Mouse (Mus musculus): Measurements from ENCODE around the gene Gpt2. TPM values are rescaled to one million over a fixed set of nuclear protein-coding genes. Genes with fewer than 3 reads are reported as not detected.

Gene Gpt2
- polyA plus RNA-seq, 2 experiments = 8.7 to 13.1 TPM

- peak; percentile 94 for ATAC-seq (ENCODE audit: insufficient read depth)
- Histone ChIP-seq H3K27ac (peak within 1 kb of the TSS; percentile 73), H3K9ac (replicated peaks) (peak within 1 kb of the TSS; percentile 89), H3K27me3 (ENCODE audit: control insufficient read depth, insufficient read depth, low read length) (no peaks in the 10 kb centered on the region), H3K36me3 (replicated peaks; ENCODE audit: control insufficient read depth, insufficient read depth, low read depth) (peaks cover 20% of the 10 kb centered on the region), H3K9me3 (ENCODE audit: control insufficient read depth, low read length) (no peaks in the 10 kb centered on the region), H3K4me2 (ENCODE audit: low read depth) (peak within 1 kb of the TSS; percentile 83), H3K4me1 (replicated peaks; ENCODE audit: control insufficient read depth in 2 of 2, insufficient read depth in 2 of 2, low read length in 1 of 2) (peaks cover 2 to 11% of the 10 kb centered on the region in 2 experiments), H3K4me3 (ENCODE audit: insufficient read depth in 1 of 2, low read depth in 2 of 2, low read length in 2 of 2) (peak within 1 kb of the TSS; percentile 95 to 99)
- TF ChIP-seq EP300 (IDR thresholded peaks at IDR 0.05; ENCODE audit: low read depth) (no peak), CTCF (IDR thresholded peaks at IDR 0.05; ENCODE audit: low read depth) (no peak)
- under 1% methylated on average over 75 of the region's 77 CpGs for WGBS (ENCODE audit: insufficient replicate concordance)
- peak; percentile 57 to 69 (median 60) for DNase-seq (ENCODE audit: low read depth in 3 of 3, low spot score in 3 of 3)
These were observed 63.1 kb downstream of the Gpt2 start, which contains the start of gene Dnaja2 for GRCm38 (mm10) chr8:85555181-85556145. Gene Dnaja2, minus strand, starts transcription at chr8:85555344.

- 62% methylated on average over 2 of the region's 2 CpGs for WGBS (ENCODE audit: insufficient replicate concordance)
These were observed 64.7 kb downstream of the Gpt2 start for GRCm38 (mm10) chr8:85556986-85557600.

GRCm38 (mm10) chr8:85557601-85557986, 65.2 kb downstream of the Gpt2 start:
- WGBS (ENCODE audit: insufficient replicate concordance) = 54% methylated on average over 3 of the region's 3 CpGs
- no peak for DNase-seq (ENCODE audit: low read depth in 3 of 3, low spot score in 3 of 3)
- no peak overlapping the region for H3K4me2 ChIP-seq (ENCODE audit: low read depth)
- no peak for ATAC-seq (ENCODE audit: insufficient read depth)
- H3K9ac ChIP-seq (replicated peaks) = no peak overlapping the region
- no peaks in the 10 kb centered on the region for H3K9me3 ChIP-seq (ENCODE audit: control insufficient read depth, low read length)
- no peaks in the 10 kb centered on the region for H3K27me3 ChIP-seq (ENCODE audit: control insufficient read depth, insufficient read depth, low read length)
- H3K27ac ChIP-seq = no peak overlapping the region
- H3K4me3 ChIP-seq (ENCODE audit: insufficient read depth in 1 of 2, low read depth in 2 of 2, low read length in 2 of 2) = no peak overlapping the region
- TF ChIP-seq EP300 (IDR thresholded peaks at IDR 0.05; ENCODE audit: low read depth) (no peak), CTCF (IDR thresholded peaks at IDR 0.05; ENCODE audit: low read depth) (no peak)
- peaks cover 6% of the 10 kb centered on the region for H3K36me3 ChIP-seq (replicated peaks; ENCODE audit: control insufficient read depth, insufficient read depth, low read depth)
- H3K4me1 ChIP-seq (replicated peaks; ENCODE audit: control insufficient read depth in 2 of 2, insufficient read depth in 2 of 2, low read length in 1 of 2) = peaks cover 2 to 11% of the 10 kb centered on the region in 2 experiments

More at GRCm38 (mm10) chr8:85556986-85557600, 64.7 kb downstream of the Gpt2 start:
- DNase-seq (ENCODE audit: low read depth in 3 of 3, low spot score in 3 of 3) = no peak
- Histone ChIP-seq H3K4me1 (replicated peaks; ENCODE audit: control insufficient read depth in 2 of 2, insufficient read depth in 2 of 2, low read length in 1 of 2) (peaks cover 2 to 11% of the 10 kb centered on the region in 2 experiments), H3K36me3 (replicated peaks; ENCODE audit: control insufficient read depth, insufficient read depth, low read depth) (peaks cover 11% of the 10 kb centered on the region), H3K27me3 (ENCODE audit: control insufficient read depth, insufficient read depth, low read length) (no peaks in the 10 kb centered on the region), H3K27ac (no peak overlapping the region), H3K4me2 (ENCODE audit: low read depth) (no peak overlapping the region), H3K9me3 (ENCODE audit: control insufficient read depth, low read length) (no peaks in the 10 kb centered on the region), H3K4me3 (ENCODE audit: insufficient read depth in 1 of 2, low read depth in 2 of 2, low read length in 2 of 2) (no peak overlapping the region), H3K9ac (replicated peaks) (no peak overlapping the region)
- TF ChIP-seq CTCF (IDR thresholded peaks at IDR 0.05; ENCODE audit: low read depth) = no peak
- TF ChIP-seq EP300 (IDR thresholded peaks at IDR 0.05; ENCODE audit: low read depth) = no peak
- no peak for ATAC-seq (ENCODE audit: insufficient read depth)

- 44% methylated on average over 1 of the region's 1 CpGs for WGBS (ENCODE audit: insufficient replicate concordance)
- Histone ChIP-seq H3K27me3 (ENCODE audit: control insufficient read depth, insufficient read depth, low read length) (no peaks in the 10 kb centered on the region), H3K36me3 (replicated peaks; ENCODE audit: control insufficient read depth, insufficient read depth, low read depth) (no peaks in the 10 kb centered on the region), H3K4me2 (ENCODE audit: low read depth) (no peak overlapping the region), H3K4me1 (replicated peaks; ENCODE audit: control insufficient read depth in 2 of 2, insufficient read depth in 2 of 2, low read length in 1 of 2) (peaks cover 2 to 9% of the 10 kb centered on the region in 2 experiments), H3K27ac (no peak overlapping the region), H3K9me3 (ENCODE audit: control insufficient read depth, low read length) (no peaks in the 10 kb centered on the region), H3K9ac (replicated peaks) (no peak overlapping the region), H3K4me3 (ENCODE audit: insufficient read depth in 1 of 2, low read depth in 2 of 2, low read length in 2 of 2) (no peak overlapping the region)
- ATAC-seq (ENCODE audit: insufficient read depth) (no peak), DNase-seq (ENCODE audit: low read depth in 3 of 3, low spot score in 3 of 3) (no peak)
- TF ChIP-seq CTCF (IDR thresholded peaks at IDR 0.05; ENCODE audit: low read depth) = no peak
- no peak for TF ChIP-seq EP300 (IDR thresholded peaks at IDR 0.05; ENCODE audit: low read depth)
These were observed 66.8 kb downstream of the Gpt2 start for GRCm38 (mm10) chr8:85559201-85559600.

GRCm38 (mm10) chr8:85559966-85560365, 67.6 kb downstream of the Gpt2 start:
- H3K27me3 ChIP-seq (ENCODE audit: control insufficient read depth, insufficient read depth, low read length) = no peaks in the 10 kb centered on the region
- ATAC-seq (ENCODE audit: insufficient read depth) (no peak), DNase-seq (ENCODE audit: low read depth in 3 of 3, low spot score in 3 of 3) (no peak)
- no peak overlapping the region for H3K9ac ChIP-seq (replicated peaks)
- H3K9me3 ChIP-seq (ENCODE audit: control insufficient read depth, low read length) = no peaks in the 10 kb centered on the region
- H3K4me1 ChIP-seq (replicated peaks; ENCODE audit: control insufficient read depth in 2 of 2, insufficient read depth in 2 of 2, low read length in 1 of 2) = peaks cover 2 to 9% of the 10 kb centered on the region in 2 experiments
- no peaks in the 10 kb centered on the region for H3K36me3 ChIP-seq (replicated peaks; ENCODE audit: control insufficient read depth, insufficient read depth, low read depth)
- TF ChIP-seq EP300 (IDR thresholded peaks at IDR 0.05; ENCODE audit: low read depth) (no peak), CTCF (IDR thresholded peaks at IDR 0.05; ENCODE audit: low read depth) (no peak)
- WGBS (ENCODE audit: insufficient replicate concordance) = 47% methylated on average over 2 of the region's 2 CpGs
- H3K4me3 ChIP-seq (ENCODE audit: insufficient read depth in 1 of 2, low read depth in 2 of 2, low read length in 2 of 2) = no peak overlapping the region
- no peak overlapping the region for H3K4me2 ChIP-seq (ENCODE audit: low read depth)
- H3K27ac ChIP-seq = no peak overlapping the region

Data from liver, embryonic 14.5 days (tissue).